Mouse (Mus musculus): ENCODE measurements around the gene Olfr545.

Olfr545 gene

DNA sequence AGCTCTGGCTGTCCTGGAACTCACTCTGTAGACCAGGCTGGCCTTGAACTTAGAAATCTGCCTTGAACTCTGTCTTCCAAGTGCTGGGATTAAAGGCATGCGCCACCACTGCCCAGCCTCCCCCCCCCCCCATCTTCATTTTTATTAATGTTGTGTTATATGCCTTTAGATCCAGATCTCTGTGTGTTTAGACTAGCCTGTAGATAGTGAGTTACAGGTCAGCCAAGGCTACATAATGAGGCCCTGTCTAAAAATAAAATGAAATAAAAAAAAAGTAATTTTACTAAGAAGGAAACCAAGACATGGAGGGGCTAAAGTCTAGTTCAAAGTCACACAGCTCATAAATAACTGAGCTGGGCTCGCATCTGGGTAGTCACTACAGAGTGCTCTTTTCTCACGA lies 20.4 kb downstream of the Olfr545 start:
- no peak for DNase-seq (ENCODE audit: low spot score)

DNA sequence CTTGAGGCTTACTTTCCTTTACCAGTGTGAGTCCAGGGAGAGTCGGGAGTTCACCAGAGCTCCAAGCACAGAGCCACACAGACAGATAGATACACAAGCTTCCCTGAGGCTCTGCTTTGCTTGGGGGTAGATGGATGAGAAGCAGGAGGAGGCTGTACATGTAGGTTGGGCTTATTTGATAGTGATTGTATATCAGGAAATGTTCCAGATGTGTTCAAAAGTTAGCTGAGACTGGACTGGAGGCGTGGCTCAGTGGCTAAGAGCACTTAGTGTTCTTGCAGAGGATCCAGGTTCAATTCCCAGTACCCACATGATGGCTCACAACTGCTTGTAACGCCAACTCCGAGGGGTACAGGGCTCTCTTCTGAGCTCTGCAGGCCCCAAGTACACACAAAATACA lies 20.9 kb downstream of the Olfr545 start:
- no peak for DNase-seq (ENCODE audit: low spot score)

DNA sequence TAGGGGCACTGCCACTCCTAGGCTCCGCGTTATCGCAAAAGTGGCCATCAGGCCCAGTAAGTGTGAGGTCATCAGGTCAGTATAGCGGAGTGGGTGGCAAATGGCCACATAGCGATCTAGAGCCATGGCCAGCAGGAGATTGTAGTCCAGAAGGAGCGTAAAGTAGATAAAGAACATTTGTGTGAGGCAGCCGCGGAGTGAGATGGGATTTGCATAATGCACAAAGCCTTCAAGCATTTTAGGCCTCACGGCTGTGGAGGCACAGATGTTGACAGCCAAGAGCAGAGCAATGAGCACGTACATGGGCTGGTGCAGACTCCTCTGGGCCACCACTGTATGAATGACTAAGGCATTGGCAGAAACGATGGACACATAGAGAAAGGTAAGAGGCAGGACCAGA lies 22.0 kb downstream of the Olfr545 start:
- no peak for DNase-seq (ENCODE audit: low spot score)

DNA sequence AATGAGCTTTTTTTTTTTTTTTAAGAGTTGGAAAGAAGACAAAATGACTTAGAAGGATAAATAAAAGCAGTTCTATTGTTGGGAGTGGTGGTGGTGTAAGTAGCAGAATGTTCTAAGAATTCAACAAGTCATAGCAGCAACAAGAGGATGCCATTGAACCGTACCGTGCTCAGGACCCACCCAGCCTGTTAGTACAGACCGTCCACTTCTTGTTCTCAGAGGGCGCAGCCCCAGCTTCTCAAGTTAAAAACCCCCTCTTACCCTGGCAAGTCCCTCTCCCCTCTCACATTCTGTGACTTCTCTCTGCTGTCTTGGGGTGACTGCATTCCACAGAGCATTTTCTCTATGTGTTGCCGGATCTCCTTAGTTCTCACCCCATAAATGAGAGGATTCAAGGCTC lies 22.8 kb downstream of the Olfr545 start:
- no peak for DNase-seq (ENCODE audit: low spot score)

DNA sequence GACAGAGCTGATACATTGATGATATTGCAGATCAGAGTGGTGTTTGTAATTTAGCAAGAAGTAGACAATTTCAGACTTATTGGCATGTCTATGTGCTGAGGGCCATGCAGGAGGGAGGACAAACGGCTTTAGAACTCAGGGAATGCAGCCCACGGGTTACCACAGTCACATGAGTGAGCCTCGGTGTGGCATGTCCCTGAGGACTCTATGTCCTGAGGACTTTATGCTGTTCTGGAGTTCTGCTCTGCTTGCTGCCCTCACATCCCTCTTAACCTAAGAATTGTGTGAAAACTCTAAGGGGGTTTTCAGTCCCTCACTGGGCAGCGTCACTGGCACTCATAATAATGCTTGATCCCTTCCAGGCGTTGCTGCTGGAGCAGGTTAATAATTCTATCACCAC lies 26.7 kb downstream of the Olfr545 start:
- no peak for DNase-seq (ENCODE audit: low spot score)

DNA sequence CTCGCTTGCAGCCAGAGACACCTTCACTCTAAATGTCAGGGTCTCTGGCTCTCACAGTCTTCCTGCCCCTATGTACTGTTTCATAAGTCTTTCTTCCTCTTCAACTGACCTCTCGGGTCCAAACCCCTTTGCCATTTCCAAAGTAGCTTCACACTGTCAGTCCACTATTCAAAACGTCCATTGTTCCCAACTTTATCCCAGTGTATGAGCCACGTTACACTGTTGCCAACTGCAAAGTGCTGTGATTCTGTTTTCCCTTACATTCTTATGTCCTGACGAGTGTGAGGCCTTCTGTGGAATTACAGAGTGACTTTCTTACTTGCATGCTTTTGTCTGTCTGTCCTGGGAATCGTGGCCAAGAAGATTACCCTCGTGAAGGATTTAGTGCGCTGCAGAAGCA lies 31.8 kb downstream of the Olfr545 start:
- peak; percentile 34 for DNase-seq (ENCODE audit: low spot score)

DNA sequence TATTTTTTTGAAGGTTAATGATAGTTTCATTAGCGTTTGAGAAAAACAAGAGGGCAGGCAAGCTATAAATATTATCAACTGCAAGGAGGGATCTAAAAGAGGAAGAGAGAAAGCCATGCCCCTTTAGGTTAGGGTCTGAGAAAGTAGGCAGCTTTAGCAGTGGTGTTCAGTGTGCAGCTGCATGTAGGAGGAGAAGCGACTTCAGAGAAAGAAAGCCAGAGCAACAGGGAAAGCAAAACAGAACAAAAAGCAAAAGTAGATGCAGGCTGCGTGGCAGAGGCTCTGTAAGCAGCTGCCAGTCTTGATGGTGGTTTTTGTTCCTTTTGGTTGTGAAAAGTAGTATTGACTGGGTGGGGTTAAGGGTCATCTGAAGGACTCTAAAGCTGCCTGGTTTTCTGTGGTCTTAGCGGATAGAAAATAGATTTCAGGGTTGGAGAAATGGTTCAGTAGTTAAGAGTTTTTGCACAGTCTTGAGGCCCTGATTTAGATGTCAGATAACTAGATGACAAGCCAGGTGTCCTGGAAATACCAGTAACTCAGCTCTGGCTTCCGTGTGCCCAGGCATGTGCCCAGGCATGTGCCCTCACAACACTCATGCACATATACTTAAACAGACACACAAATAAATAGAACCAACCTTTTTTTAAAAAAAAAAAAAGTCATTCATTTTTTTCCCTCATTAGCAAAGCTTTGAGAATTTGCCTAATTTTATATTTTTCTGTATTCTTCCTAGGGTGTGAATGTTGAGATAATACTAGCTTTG lies 40.6 kb downstream of the Olfr545 start:
- no peak for DNase-seq (ENCODE audit: low spot score)

DNA sequence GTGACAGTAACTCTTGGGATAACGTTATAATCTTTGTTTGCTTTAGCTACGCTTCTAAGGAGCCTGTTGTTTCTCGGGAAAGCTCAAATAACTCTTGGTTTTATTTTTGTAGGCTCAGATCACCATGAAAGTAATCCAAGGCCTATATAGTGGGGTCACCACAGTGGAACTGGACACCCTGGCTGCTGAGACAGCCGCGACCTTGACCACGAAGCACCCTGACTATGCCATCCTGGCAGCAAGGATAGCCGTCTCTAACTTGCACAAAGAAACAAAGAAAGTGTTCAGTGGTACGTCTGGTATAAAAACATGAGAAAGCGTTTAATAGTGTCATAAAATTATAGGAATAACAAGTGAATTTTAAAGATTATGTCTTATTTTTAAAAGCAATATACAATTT lies 52.9 kb downstream of the Olfr545 start:
- DNase-seq (ENCODE audit: low spot score): no peak

DNA sequence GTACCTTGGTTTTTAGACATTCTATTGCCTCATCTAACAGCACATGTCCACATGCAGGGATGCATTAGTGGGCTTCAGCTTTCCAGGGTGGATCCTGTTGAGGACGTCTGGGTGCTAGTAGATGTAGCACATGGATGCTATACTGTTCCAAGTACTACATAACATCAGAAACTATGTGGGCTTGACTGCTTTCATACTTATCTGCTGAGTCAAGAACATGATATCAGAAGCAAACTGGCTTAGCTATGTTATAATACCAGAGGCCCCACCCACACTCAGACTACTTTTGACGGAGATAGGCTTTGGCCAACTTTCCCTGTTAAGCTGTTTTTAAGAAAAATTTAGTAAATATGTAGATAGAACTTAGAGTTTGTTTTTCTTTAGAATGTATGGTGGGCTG lies 55.1 kb downstream of the Olfr545 start:
- DNase-seq (ENCODE audit: low spot score): no peak

DNA sequence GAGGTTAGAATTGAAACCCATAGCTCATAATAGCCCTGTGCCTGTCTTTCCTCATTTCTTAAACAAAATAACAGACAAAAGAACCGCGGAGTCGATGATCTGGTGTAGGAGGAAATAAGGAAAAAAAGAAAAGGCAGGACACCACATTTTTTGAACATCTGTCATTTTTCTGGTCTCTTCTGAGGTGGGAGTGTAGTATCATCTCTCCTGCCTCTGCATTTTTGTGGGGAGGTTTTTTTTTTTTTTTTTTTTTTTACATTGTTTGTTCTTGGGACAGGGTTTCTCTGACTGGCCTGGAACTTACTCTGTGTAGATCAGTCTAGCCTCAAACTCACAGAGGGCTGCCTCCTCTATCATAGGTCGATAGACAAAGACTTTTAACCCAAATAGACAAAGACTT lies 56.9 kb downstream of the Olfr545 start:
- no peak for DNase-seq (ENCODE audit: low spot score)

DNA sequence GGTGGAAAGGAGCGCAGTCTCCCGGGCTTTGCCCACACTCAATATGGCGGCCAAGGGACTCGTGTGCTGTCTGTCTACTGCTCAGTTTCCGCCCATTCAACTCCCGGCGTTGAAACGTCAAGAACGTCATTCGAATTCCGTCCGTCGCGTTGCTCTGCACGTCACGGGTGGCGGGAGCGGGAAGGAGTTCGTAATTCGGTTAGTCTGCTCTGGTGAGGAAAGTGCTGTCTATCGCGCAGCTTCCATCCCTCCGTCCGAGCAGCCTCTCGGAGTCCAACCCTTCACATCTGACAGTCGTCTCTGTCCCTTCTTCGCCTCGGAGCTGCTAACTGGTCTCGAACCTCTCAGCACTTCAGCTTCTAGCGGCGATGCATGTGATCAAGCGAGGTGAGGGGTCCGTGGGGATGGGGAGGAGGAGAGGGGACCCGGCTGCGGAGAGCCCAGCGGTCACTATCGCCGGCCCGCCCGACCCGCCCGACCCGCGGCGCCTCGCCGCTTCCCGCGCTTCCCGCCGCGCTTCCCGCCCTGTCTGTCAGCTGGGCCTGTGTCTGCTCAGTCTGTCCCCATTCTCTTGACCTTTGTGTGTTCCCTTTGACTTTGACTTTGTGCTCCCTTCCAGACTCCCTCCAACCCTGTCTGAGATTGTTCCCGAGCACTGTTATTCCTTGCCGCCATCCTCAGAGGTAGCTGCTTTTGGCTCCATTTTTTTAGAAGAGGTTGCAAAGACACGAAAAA lies 57.5 kb downstream of the Olfr545 start, which contains the start of gene Rrm1:
TSS of gene Rrm1 (plus strand) at position 39 of the 735 bp plus-strand sequence.
- peak; percentile 95 for DNase-seq (ENCODE audit: low spot score)
